Mouse (Mus musculus): ENCODE data around the gene Vav3. TPM values are rescaled to one million over a fixed set of nuclear protein-coding genes. Genes with fewer than 3 reads are reported as not detected.

Vav3 gene
- polyA plus RNA-seq (2012; rRNA removed; ENCODE audit: low replicate concordance): 0.19 and 0.42 TPM in 2 replicates

GRCm38 (mm10) chr3:109340274-109341070 is at the start of gene Vav3:
Gene Vav3, plus strand, starts transcription at chr3:109340653.

Other genes with a start within 250 kb of the Vav3 start
- 19.0 and 37.0 TPM in 2 replicates for gene Slc25a24, start 217.5 kb upstream of the Vav3 start, polyA plus RNA-seq (2012; rRNA removed; ENCODE audit: low replicate concordance)

All from duodenum, adult 2 months (tissue).